Mouse (Mus musculus): ENCODE measurements around the gene Mrln. TPM values are rescaled to one million over a fixed set of nuclear protein-coding genes. Genes with fewer than 3 reads are reported as not detected.

The Mrln gene
- polyA plus RNA-seq, 2 experiments: 35.5 to 37.7 TPM

GRCm38 (mm10) chr10:70196666-70197065 lies 7.8 kb upstream of the Mrln start:
- Histone ChIP-seq H3K9me3 (ENCODE audit: control insufficient read depth, low read length) (no peaks in the 10 kb centered on the region), H3K36me3 (ENCODE audit: control insufficient read depth, insufficient read depth, low read length) (peaks cover 17% of the 10 kb centered on the region), H3K27ac (replicated peaks; ENCODE audit: low read depth, low read length) (no peak overlapping the region), H3K4me1 (ENCODE audit: control insufficient read depth, insufficient read depth, low read length) (no peaks in the 10 kb centered on the region), H3K27me3 (ENCODE audit: control insufficient read depth, insufficient read depth, low read length) (no peaks in the 10 kb centered on the region), H3K4me3 (replicated peaks; ENCODE audit: low read length) (no peak overlapping the region), H3K4me2 (replicated peaks; ENCODE audit: low read depth, low read length, severe bottlenecking) (no peak overlapping the region), H3K9ac (ENCODE audit: low read depth, low read length, severe bottlenecking) (no peak overlapping the region)
- no peak for TF ChIP-seq POLR2A (IDR thresholded peaks at IDR 0.05; ENCODE audit: borderline replicate concordance, extremely low read depth, insufficient read depth, insufficient read length)
- WGBS: 90% methylated on average over 6 of the region's 6 CpGs
- ATAC-seq (ENCODE audit: low FRiP score, low read depth) (no peak), DNase-seq (ENCODE audit: low spot score) (no peak)

- Histone ChIP-seq H3K36me3 (ENCODE audit: control insufficient read depth, insufficient read depth, low read length) (peaks cover 13% of the 10 kb centered on the region; the same call in 1 of the 2 replicates), H3K4me1 (ENCODE audit: control insufficient read depth, insufficient read depth, low read length) (no peaks in the 10 kb centered on the region), H3K9me3 (ENCODE audit: control insufficient read depth, low read length) (no peaks in the 10 kb centered on the region), H3K4me2 (replicated peaks; ENCODE audit: low read depth, low read length, severe bottlenecking) (no peak overlapping the region), H3K27ac (replicated peaks; ENCODE audit: low read depth, low read length) (no peak overlapping the region), H3K4me3 (replicated peaks; ENCODE audit: low read length) (no peak overlapping the region), H3K9ac (ENCODE audit: low read depth, low read length, severe bottlenecking) (no peak overlapping the region), H3K27me3 (ENCODE audit: control insufficient read depth, insufficient read depth, low read length) (no peaks in the 10 kb centered on the region)
- TF ChIP-seq POLR2A (IDR thresholded peaks at IDR 0.05; ENCODE audit: borderline replicate concordance, extremely low read depth, insufficient read depth, insufficient read length): no peak
- WGBS: 79% methylated on average over 2 of the region's 2 CpGs
- ATAC-seq (ENCODE audit: low FRiP score, low read depth) (no peak), DNase-seq (ENCODE audit: low spot score) (no peak)
Measured at GRCm38 (mm10) chr10:70197601-70198000, 6.9 kb upstream of the Mrln start.

DNA sequence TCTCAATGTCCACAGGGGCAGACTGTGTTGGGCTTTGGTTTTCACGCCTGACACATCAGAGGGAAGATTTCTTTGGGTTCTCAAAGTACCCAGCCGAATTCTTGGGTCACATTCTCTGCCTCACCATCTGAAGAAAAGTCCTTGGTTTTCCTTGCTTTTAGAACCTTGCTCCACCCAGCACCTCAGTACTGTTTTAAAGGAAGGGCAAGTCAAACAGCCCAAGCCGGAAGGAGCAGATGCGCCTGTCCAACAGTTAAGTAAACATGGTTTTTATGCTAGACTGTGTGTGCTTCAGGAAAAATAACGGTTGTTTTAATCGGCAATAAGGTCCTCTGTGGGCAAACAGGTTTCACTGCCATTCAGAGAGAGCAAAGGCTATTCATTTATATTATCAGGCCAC lies 6.5 kb upstream of the Mrln start:
- TF ChIP-seq POLR2A (IDR thresholded peaks at IDR 0.05; ENCODE audit: borderline replicate concordance, extremely low read depth, insufficient read depth, insufficient read length): no peak
- no peak overlapping the region for H3K4me3 ChIP-seq (replicated peaks; ENCODE audit: low read length)

GRCm38 (mm10) chr10:70198951-70199463 lies 5.5 kb upstream of the Mrln start:
- no peak for ATAC-seq (ENCODE audit: low FRiP score, low read depth)
- TF ChIP-seq POLR2A (IDR thresholded peaks at IDR 0.05; ENCODE audit: borderline replicate concordance, extremely low read depth, insufficient read depth, insufficient read length): no peak
- Histone ChIP-seq H3K27me3 (ENCODE audit: control insufficient read depth, insufficient read depth, low read length) (no peaks in the 10 kb centered on the region), H3K4me2 (replicated peaks; ENCODE audit: low read depth, low read length, severe bottlenecking) (no peak overlapping the region), H3K27ac (replicated peaks; ENCODE audit: low read depth, low read length) (no peak overlapping the region), H3K36me3 (ENCODE audit: control insufficient read depth, insufficient read depth, low read length) (0 out of 2 replicates have a peak, but pooled peaks cover 1% of the 10 kb centered on the region), H3K9me3 (ENCODE audit: control insufficient read depth, low read length) (no peaks in the 10 kb centered on the region), H3K9ac (ENCODE audit: low read depth, low read length, severe bottlenecking) (no peak overlapping the region), H3K4me3 (replicated peaks; ENCODE audit: low read length) (no peak overlapping the region), H3K4me1 (ENCODE audit: control insufficient read depth, insufficient read depth, low read length) (peaks cover under 1% of the 10 kb centered on the region; the same call in 1 of the 2 replicates)
- 93% methylated on average over 7 of the region's 7 CpGs for WGBS
- DNase-seq (ENCODE audit: low spot score): no peak

More for the DNA sequence above, 6.5 kb upstream of the Mrln start:
- H3K27me3 ChIP-seq (ENCODE audit: control insufficient read depth, insufficient read depth, low read length): no peaks in the 10 kb centered on the region
- H3K36me3 ChIP-seq (ENCODE audit: control insufficient read depth, insufficient read depth, low read length): 0 out of 2 replicates have a peak, but pooled peaks cover 9% of the 10 kb centered on the region
- WGBS: 73% methylated on average over 6 of the region's 6 CpGs
- H3K4me2 ChIP-seq (replicated peaks; ENCODE audit: low read depth, low read length, severe bottlenecking): no peak overlapping the region
- no peak for DNase-seq (ENCODE audit: low spot score)
- no peak overlapping the region for H3K9ac ChIP-seq (ENCODE audit: low read depth, low read length, severe bottlenecking)
- no peaks in the 10 kb centered on the region for H3K4me1 ChIP-seq (ENCODE audit: control insufficient read depth, insufficient read depth, low read length)
- no peaks in the 10 kb centered on the region for H3K9me3 ChIP-seq (ENCODE audit: control insufficient read depth, low read length)
- no peak overlapping the region for H3K27ac ChIP-seq (replicated peaks; ENCODE audit: low read depth, low read length)
- ATAC-seq (ENCODE audit: low FRiP score, low read depth): no peak

DNA sequence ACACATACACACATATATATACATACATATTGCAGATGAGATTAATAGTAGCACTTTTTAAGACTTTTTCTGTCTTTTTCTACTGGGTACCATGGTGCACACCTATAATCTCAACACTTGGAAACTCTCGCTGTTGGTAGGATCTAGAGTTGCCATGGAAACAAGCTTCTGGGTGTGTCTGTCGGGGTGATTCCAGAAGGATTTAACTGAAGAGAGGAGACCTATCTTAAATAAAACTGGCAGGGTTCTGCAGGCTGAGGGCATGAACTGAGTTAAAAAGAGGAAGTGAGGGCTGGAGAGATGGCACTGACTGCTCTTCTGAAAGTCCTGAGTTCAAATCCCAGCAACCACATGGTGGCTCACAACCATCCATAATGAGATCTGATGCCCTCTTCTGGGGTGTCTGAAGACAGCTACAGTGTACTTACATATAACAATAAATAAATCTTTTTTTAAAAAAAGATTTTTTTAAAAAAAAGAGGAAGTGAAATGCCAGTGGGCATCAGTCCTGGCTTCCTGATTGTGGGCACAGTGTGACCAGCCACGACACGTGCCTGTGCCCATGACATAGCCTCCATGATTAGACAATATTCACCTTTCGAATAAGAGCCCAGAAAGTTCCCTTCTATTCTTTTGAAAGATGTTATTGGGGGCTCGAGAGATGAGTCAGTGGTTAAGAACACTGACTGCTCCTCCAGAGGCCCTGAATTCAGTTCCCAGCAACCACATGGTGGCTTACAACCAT lies 4.8 kb upstream of the Mrln start:
- Histone ChIP-seq H3K4me3 (replicated peaks; ENCODE audit: low read length) (no peak overlapping the region), H3K9me3 (ENCODE audit: control insufficient read depth, low read length) (no peaks in the 10 kb centered on the region), H3K27ac (replicated peaks; ENCODE audit: low read depth, low read length) (no peak overlapping the region), H3K36me3 (ENCODE audit: control insufficient read depth, insufficient read depth, low read length) (no peaks in the 10 kb centered on the region), H3K4me2 (replicated peaks; ENCODE audit: low read depth, low read length, severe bottlenecking) (no peak overlapping the region), H3K27me3 (ENCODE audit: control insufficient read depth, insufficient read depth, low read length) (no peaks in the 10 kb centered on the region), H3K9ac (ENCODE audit: low read depth, low read length, severe bottlenecking) (no peak overlapping the region), H3K4me1 (ENCODE audit: control insufficient read depth, insufficient read depth, low read length) (peaks cover 4% of the 10 kb centered on the region)
- 87% methylated on average over 6 of the region's 6 CpGs for WGBS
- DNase-seq (ENCODE audit: low spot score): no peak
- no peak for ATAC-seq (ENCODE audit: low FRiP score, low read depth)
- no peak for TF ChIP-seq POLR2A (IDR thresholded peaks at IDR 0.05; ENCODE audit: borderline replicate concordance, extremely low read depth, insufficient read depth, insufficient read length)

Data from limb, embryonic 14.5 days (tissue).